Mouse (Mus musculus) hematopoietic stem cell, adult 5-6 weeks (primary cell): ENCODE results near the gene Olfr1291-ps1. TPM values are rescaled to one million over a fixed set of nuclear protein-coding genes. Genes with fewer than 3 reads are reported as not detected.

Experiments
- ATAC-seq, 2 experiments: fragments of 125-278 bp in 1 of 2; replicated peaks in 1 of 2; 2 replicates each; pipeline ENCODE4 v1.8.0; 2016 to 2017; ENCODE audit warnings: inconsistent platforms in 2 of 2, mild to moderate bottlenecking in 2 of 2, moderate number of reproducible peaks in 2 of 2, low read depth in 1 of 2, moderate TSS enrichment in 1 of 2; ENCODE audit not compliant: low FRiP score in 2 of 2, poor library complexity in 2 of 2, severe bottlenecking in 2 of 2, insufficient read depth in 1 of 2, low TSS enrichment in 1 of 2
- total RNA-seq: library from RNA; stranded (forward); fragments of 172-1452, 232-1000 nt; gene quantifications from 2 replicates; pipeline ENCODE4 v1.2.3, GENCODE M21; 2017

Olfr1291-ps1 gene
- total RNA-seq = not detected in 2 replicates

DNA sequence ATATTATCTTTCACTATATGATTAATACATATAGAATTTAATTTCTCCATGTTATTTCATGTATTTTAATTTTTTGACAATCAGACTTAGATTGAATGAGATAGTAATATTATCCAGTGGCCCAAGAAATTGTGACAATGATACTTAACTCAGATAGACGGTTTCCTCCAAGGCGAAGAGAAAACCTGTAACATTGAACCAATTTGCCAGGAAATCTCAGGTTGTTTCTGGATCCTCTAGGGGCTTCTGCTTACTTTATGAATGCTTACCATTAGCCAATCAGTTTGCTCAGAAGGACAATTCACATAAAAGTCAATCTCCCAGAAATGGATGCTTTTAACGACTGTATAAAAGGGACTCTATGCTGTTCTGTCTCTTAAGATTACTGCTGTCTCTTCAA, at the start of gene Olfr1291-ps1:
Gene Olfr1291-ps1, plus strand, starts transcription at position 301 of the 400 bp plus-strand sequence.
- no peak for ATAC-seq

DNA sequence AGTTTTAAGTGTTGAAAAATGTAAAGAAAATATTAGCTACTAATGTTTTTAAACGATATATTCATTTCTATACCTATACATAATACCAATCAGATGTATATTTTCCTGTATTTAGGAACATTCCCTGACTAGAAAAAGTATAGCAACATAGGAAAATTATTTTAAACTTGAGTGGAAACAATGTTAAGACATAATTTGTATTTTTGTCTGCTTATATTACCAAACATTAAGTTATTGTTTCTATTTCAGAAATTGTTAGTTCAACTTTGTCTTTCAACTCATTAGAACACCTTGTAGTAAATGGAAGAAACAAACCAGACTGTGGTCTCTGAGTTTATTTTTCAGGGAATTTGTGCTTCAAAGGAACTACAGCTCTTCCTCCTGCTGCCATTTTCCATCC, 48.1 kb upstream of the Olfr1291-ps1 start, which contains the start of gene Olfr1287:
Gene Olfr1287, plus strand, starts transcription at position 301 of the 400 bp plus-strand sequence.
- ATAC-seq = no peak

- ATAC-seq = no peak
These were observed 23.2 kb upstream of the Olfr1291-ps1 start, which contains the start of gene Olfr1288 for GRCm38 (mm10) chr2:111473801-111474200. Gene Olfr1288 (plus strand): TSS chr2:111474101.

GRCm38 (mm10) chr2:111480519-111480918, 16.5 kb upstream of the Olfr1291-ps1 start, which contains the start of gene Olfr1289:
Gene Olfr1289 (plus strand): TSS chr2:111480819.
- ATAC-seq = no peak

DNA sequence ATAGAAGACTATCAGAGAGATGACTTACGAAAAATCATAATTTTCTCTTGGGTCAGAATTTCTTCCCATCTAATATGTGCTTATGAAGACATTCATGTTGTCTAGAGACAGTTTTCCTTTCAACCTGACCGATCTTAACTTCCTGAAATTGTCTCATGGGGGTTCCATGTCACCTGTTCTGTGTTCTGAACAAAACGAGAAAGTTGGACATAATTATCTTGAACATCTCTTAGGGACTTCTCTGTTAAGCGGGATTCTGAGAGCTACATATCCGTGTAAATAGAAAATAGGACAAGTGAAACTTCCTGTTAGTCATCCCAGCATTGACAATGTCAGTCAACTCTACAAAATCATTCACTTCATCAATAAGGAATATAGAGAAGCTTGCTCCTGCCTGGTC, 3.3 kb upstream of the Olfr1291-ps1 start, which contains the start of gene Olfr1290:
Gene Olfr1290, minus strand, starts transcription at position 101 of the 400 bp plus-strand sequence.
- no peak for ATAC-seq

- ATAC-seq = no peak
These were observed 20.5 kb downstream of the Olfr1291-ps1 start for GRCm38 (mm10) chr2:111517451-111517850.

- no peak for ATAC-seq
These were observed 27.9 kb downstream of the Olfr1291-ps1 start, which contains the start of gene Olfr1293-ps for GRCm38 (mm10) chr2:111524903-111525302. Gene Olfr1293-ps (plus strand): TSS chr2:111525203.

DNA sequence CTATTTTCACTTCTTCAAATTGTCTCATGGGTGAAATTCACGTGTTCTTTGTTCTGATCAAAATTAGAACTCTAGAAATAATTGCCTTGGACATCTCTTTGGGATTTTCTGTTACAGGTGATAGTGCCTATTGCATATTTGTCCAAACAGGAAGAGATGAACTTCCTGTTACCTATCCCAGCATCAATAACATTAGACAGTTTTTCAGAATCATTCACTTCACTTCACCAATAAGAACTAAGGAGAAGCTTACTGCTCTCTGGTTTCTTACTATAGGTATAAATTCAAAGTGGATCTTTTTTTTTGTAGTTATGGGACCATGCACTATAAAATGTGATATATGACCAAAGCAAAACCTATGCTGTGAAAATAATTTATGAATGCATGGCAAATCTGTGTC, 43.2 kb downstream of the Olfr1291-ps1 start, which contains the start of gene Olfr1294:
Gene Olfr1294, minus strand, starts transcription at position 101 of the 400 bp plus-strand sequence.
- no peak for ATAC-seq

Other genes starting within 250 kb of the Olfr1291-ps1 start
- gene Olfr1276, start 242.7 kb upstream of the Olfr1291-ps1 start, total RNA-seq = not detected in 2 replicates
- gene Olfr1277, start 223.1 kb upstream of the Olfr1291-ps1 start, total RNA-seq = not detected in 2 replicates
- not detected in 2 replicates for gene Olfr1278, start 207.0 kb upstream of the Olfr1291-ps1 start, total RNA-seq
- not detected in 2 replicates for gene Olfr1279, start 196.5 kb upstream of the Olfr1291-ps1 start, total RNA-seq
- gene Olfr1280, start 183.2 kb upstream of the Olfr1291-ps1 start, total RNA-seq = not detected in 2 replicates
- not detected in 2 replicates for gene Olfr1281, start 170.7 kb upstream of the Olfr1291-ps1 start, total RNA-seq
- gene Olfr1282, start 161.1 kb upstream of the Olfr1291-ps1 start, total RNA-seq = not detected in 2 replicates
- not detected in 2 replicates for gene Olfr1283, start 130.4 kb upstream of the Olfr1291-ps1 start, total RNA-seq
- not detected in 2 replicates for gene Olfr1284, start 121.7 kb upstream of the Olfr1291-ps1 start, total RNA-seq
- gene Olfr1286, start 74.1 kb upstream of the Olfr1291-ps1 start, total RNA-seq = not detected in 2 replicates
- not detected in 2 replicates for gene Olfr1287, start 48.0 kb upstream of the Olfr1291-ps1 start, total RNA-seq
- gene Olfr1288, start 23.1 kb upstream of the Olfr1291-ps1 start, total RNA-seq = not detected in 2 replicates
- gene Olfr1289, start 16.4 kb upstream of the Olfr1291-ps1 start, total RNA-seq = not detected in 2 replicates
- gene Olfr1290, start 3.4 kb upstream of the Olfr1291-ps1 start, total RNA-seq = not detected in 2 replicates
- not detected in 2 replicates for gene Olfr1293-ps, start 28.0 kb downstream of the Olfr1291-ps1 start, total RNA-seq
- gene Olfr1294, start 43.1 kb downstream of the Olfr1291-ps1 start, total RNA-seq = not detected in 2 replicates
- gene Olfr1295, start 72.5 kb downstream of the Olfr1291-ps1 start, total RNA-seq = not detected in 2 replicates
- gene Olfr1297, start 129.3 kb downstream of the Olfr1291-ps1 start, total RNA-seq = not detected in 2 replicates
- gene Olfr1298, start 152.0 kb downstream of the Olfr1291-ps1 start, total RNA-seq = not detected in 2 replicates
- gene Olfr1299, start 164.2 kb downstream of the Olfr1291-ps1 start, total RNA-seq = not detected in 2 replicates